Mouse (Mus musculus) spleen, postnatal 4 days (tissue): ENCODE data around the gene Fmn2.

ENCODE experiments used
- DNase-seq, 2 experiments: peaks; one replicate each; pipeline ENCODE4 v3.0.0; 2022; ENCODE audit warnings: low spot score in 2 of 2

Gene Fmn2

GRCm38 (mm10) chr1:174501661-174502030 lies at the start of gene Fmn2:
Gene Fmn2 (plus strand): TSS chr1:174501825.
- DNase-seq = peak in 1 of 2 experiments; percentile 23

GRCm38 (mm10) chr1:174455100-174455499 lies 46.5 kb upstream of the Fmn2 start:
- DNase-seq = no peak

GRCm38 (mm10) chr1:174465385-174465784 lies 36.2 kb upstream of the Fmn2 start:
- DNase-seq = no peak

GRCm38 (mm10) chr1:174466240-174466639 lies 35.4 kb upstream of the Fmn2 start:
- no peak for DNase-seq

GRCm38 (mm10) chr1:174469736-174470135 lies 31.9 kb upstream of the Fmn2 start:
- no peak for DNase-seq

- DNase-seq = no peak
Measured at GRCm38 (mm10) chr1:174482567-174482966, 19.1 kb upstream of the Fmn2 start.

GRCm38 (mm10) chr1:174500064-174500463 lies 1.6 kb upstream of the Fmn2 start:
- no peak for DNase-seq

GRCm38 (mm10) chr1:174501011-174501410 lies 614 bp upstream of the Fmn2 start:
- DNase-seq = no peak

GRCm38 (mm10) chr1:174502031-174502845 lies 613 bp downstream of the Fmn2 start:
- peak; percentile 17 to 67 for DNase-seq

GRCm38 (mm10) chr1:174502846-174503745 lies 1.5 kb downstream of the Fmn2 start:
- peak; percentile 11 to 63 for DNase-seq

- no peak for DNase-seq
Measured at GRCm38 (mm10) chr1:174508571-174509110, 7.0 kb downstream of the Fmn2 start.

- DNase-seq = no peak
Measured at GRCm38 (mm10) chr1:174513419-174513818, 11.8 kb downstream of the Fmn2 start.

GRCm38 (mm10) chr1:174521976-174522770 lies 20.5 kb downstream of the Fmn2 start:
- DNase-seq = no peak

- no peak for DNase-seq
Measured at GRCm38 (mm10) chr1:174522809-174523511, 21.3 kb downstream of the Fmn2 start.

GRCm38 (mm10) chr1:174523512-174523828 lies 21.8 kb downstream of the Fmn2 start:
- DNase-seq = no peak

GRCm38 (mm10) chr1:174536742-174537453 lies 35.3 kb downstream of the Fmn2 start:
- no peak for DNase-seq

GRCm38 (mm10) chr1:174537491-174537890 lies 35.9 kb downstream of the Fmn2 start:
- DNase-seq = no peak

GRCm38 (mm10) chr1:174548291-174548690 lies 46.7 kb downstream of the Fmn2 start:
- DNase-seq = no peak

- peak; percentile 21 to 71 for DNase-seq
Measured at GRCm38 (mm10) chr1:174553272-174554007, 51.8 kb downstream of the Fmn2 start.

GRCm38 (mm10) chr1:174555412-174555811 lies 53.8 kb downstream of the Fmn2 start:
- DNase-seq = no peak
